Mouse (Mus musculus) hindbrain, embryonic 10.5 days (tissue): Measurements from ENCODE around the gene Cgn. TPM values are rescaled to one million over a fixed set of nuclear protein-coding genes. Genes with fewer than 3 reads are reported as not detected.
"Not testable (repeated sequence)": the region's sequence is repeated elsewhere in the genome, so short reads cannot be mapped to it uniquely, and the experiment has no call there.

Experiments
- DNase-seq: peaks from one replicate; pipeline ENCODE4 v3.0.0-alpha.2; 2017; ENCODE audit warnings: low spot score
- H3K27ac ChIP-seq: fragments of 300-500 bp; sonication (generic); 2 replicates; pipeline ENCODE4 v1.5.1; 2016; ENCODE audit warnings: mild to moderate bottlenecking, moderate library complexity
- H3K27me3 ChIP-seq: fragments of 300-500 bp; sonication (generic); 2 replicates; pipeline ENCODE4 v1.6.1; 2016; ENCODE audit warnings: mild to moderate bottlenecking; ENCODE audit not compliant: poor library complexity, insufficient read depth, severe bottlenecking
- H3K36me3 ChIP-seq: fragments of 300-500 bp; sonication (generic); 2 replicates; pipeline ENCODE4 v1.6.1; 2016; ENCODE audit warnings: mild to moderate bottlenecking, moderate library complexity
- H3K4me1 ChIP-seq: fragments of 300-500 bp; sonication (generic); replicated peaks from 2 replicates; pipeline ENCODE4 v1.6.1; 2016; ENCODE audit warnings: mild to moderate bottlenecking
- H3K4me3 ChIP-seq: fragments of 300-500 bp; sonication (generic); 2 replicates; pipeline ENCODE4 v1.5.1; 2016; ENCODE audit warnings: mild to moderate bottlenecking, moderate library complexity
- H3K9me3 ChIP-seq: fragments of 300-500 bp; sonication (generic); 2 replicates; pipeline ENCODE4 v1.6.1; 2016; ENCODE audit warnings: mild to moderate bottlenecking, moderate library complexity
- WGBS: fragments of 180-500 bp; shearing (Covaris S2); methylation state at CpG from one replicate; pipeline ENCODE4 v1.1.7; 2016; 5-methylcytosine and 5-hydroxymethylcytosine counted together
- polyA plus RNA-seq: library from polyadenylated mRNA; unstranded; fragments of >200 nt; fragmentation: Nextera tagmentation; extraction: Ambion mirVana; gene quantifications from 2 replicates; pipeline ENCODE4 v1.2.1, GENCODE M21; 2016

The Cgn gene
- polyA plus RNA-seq, 1 experiment from 2014 or later, result 5.0 TPM

DNA sequence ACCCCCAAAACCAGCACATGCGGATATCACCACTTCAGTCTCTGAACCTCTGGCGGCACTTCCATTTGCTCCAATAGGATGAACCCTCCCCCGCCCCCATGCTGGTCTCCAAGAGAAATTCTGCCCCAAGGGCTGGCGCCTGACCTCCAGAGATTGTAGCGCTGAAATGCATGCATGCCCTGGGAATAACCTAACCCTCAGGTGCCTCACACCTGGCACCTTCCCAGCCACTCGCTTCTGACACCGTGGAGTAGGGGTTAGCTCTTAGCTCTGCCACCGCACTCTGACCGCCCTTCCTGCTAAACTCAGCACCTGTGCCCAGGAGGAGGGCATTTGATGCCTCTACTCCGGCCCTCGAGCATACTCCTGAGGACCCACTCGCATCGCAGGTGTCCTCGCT lies 334 bp downstream of the Cgn start:
- H3K36me3 ChIP-seq, result no peaks in the 10 kb centered on the region
- peaks cover 42% of the 10 kb centered on the region for H3K4me1 ChIP-seq
- DNase-seq, result no peak
- peak overlapping the region; percentile 87 for H3K27ac ChIP-seq
- no peaks in the 10 kb centered on the region for H3K9me3 ChIP-seq
- peaks cover 33% of the 10 kb centered on the region for H3K27me3 ChIP-seq
- peak overlapping the region; percentile 60 for H3K4me3 ChIP-seq
- WGBS, result under 1% methylated on average over 14 of the region's 14 CpGs

DNA sequence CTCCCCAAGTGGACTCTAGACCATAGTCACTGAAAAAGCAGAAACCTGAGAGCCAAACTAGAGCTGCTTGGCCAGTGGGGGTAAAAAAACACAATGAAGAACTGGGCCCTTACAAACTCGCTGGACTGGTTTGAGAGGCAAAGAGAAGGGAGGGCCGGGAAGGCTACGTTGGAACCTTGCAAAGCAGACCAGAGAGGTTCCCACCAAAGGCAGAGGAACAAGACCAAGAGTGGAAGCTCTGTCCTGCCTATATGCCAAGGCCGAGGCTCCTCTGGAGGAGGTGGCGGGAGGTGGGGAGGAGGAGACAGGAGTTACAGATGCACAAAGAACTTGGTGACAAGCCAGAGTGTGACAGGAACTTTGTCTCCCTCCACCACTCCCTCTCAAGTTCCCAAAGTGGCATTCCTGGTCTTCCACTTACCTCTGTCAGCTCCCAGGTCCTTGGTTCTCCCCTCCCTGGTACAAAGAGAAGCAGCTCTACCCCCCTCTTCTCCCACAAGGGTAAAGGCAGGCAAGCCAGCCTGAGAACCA lies 2.1 kb downstream of the Cgn start:
- Histone ChIP-seq H3K4me1 (peaks cover 42% of the 10 kb centered on the region), H3K4me3 (no peak overlapping the region), H3K27me3 (peaks cover 33% of the 10 kb centered on the region), H3K27ac (peak overlapping the region; percentile 29; the same call in 1 of the 2 replicates), H3K9me3 (no peaks in the 10 kb centered on the region), H3K36me3 (no peaks in the 10 kb centered on the region)
- WGBS, result 34% methylated on average over 5 of the region's 5 CpGs
- no peak for DNase-seq

DNA sequence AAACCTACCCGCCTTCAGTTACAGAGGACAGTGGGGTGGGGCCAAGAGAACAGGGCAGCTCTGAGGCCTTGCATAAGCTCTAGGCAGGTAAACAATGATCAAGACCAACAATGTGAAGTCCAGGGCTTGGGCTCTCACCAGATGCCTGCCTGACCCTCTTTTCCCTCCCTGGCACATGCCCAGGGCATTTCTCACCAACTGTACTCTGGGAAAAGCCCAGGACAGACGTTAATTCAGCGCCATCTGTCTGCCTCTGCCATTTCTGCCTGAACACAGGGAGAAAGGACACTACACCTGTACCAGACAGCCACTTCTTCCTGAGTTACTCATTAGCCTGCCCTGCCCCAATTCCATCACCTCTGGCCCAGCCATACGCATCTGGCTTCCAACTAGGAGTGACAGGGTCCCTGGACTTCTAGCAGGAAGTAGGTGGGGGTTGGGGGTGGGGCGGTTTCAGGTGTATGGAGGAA lies 2.8 kb downstream of the Cgn start:
- 61% methylated on average over 5 of the region's 5 CpGs for WGBS
- H3K4me3 ChIP-seq, result no peak overlapping the region
- no peak overlapping the region for H3K27ac ChIP-seq
- peaks cover 42% of the 10 kb centered on the region for H3K4me1 ChIP-seq
- peaks cover 33% of the 10 kb centered on the region for H3K27me3 ChIP-seq
- H3K9me3 ChIP-seq, result no peaks in the 10 kb centered on the region
- no peaks in the 10 kb centered on the region for H3K36me3 ChIP-seq
- DNase-seq, result no peak

DNA sequence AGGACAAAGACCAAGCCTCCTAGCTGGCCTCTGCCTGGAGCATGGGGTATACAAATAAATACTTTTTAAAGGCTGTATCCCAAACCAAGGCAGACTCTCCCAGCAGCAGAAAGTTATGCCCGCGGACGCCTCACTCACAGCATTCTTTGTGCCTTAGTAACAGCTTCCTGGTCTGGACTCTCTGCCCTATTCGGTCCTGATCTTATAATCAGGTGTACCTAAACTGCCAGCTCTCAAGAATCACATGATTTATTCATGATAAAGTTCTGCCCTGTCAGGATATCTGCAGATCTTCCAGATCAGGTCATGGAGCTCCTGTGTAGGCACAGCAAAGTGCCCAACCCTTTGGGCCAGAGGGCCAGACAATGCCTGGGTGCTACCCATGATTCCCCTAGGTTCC lies 3.4 kb downstream of the Cgn start:
- no peaks in the 10 kb centered on the region for H3K9me3 ChIP-seq
- peaks cover 29% of the 10 kb centered on the region for H3K27me3 ChIP-seq
- H3K36me3 ChIP-seq, result no peaks in the 10 kb centered on the region
- H3K4me1 ChIP-seq, result peaks cover 42% of the 10 kb centered on the region
- H3K27ac ChIP-seq, result no peak overlapping the region
- 75% methylated on average over 4 of the region's 4 CpGs for WGBS
- no peak overlapping the region for H3K4me3 ChIP-seq
- no peak for DNase-seq

DNA sequence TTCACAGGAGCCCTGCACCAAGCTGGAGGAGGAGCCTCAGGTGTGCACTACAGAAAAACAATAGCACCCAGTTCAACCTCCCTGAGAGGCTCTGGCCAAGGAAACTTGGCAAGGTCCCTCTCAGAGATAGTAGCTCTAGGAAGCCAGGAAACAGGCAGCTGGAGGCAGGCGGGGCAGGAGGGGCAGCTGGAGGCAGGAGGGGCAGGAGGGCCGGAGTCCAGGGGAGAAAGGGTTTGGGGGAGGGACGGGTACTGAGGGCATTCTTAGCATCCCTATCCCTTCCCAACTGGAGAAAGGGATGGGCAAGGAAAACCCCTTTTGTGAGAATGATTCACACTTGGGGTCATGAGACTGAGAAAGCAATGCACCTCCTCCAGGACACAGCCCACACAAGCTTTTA lies 4.9 kb downstream of the Cgn start:
- no peak overlapping the region for H3K4me3 ChIP-seq
- H3K36me3 ChIP-seq, result no peaks in the 10 kb centered on the region
- peaks cover 33% of the 10 kb centered on the region for H3K4me1 ChIP-seq
- 0 out of 2 replicates have a peak overlapping the region, but pooled peaks have one; percentile 23 for H3K27ac ChIP-seq
- no peak for DNase-seq
- H3K9me3 ChIP-seq, result no peaks in the 10 kb centered on the region
- WGBS, result 20% methylated on average over 3 of the region's 3 CpGs
- peaks cover 21% of the 10 kb centered on the region for H3K27me3 ChIP-seq

DNA sequence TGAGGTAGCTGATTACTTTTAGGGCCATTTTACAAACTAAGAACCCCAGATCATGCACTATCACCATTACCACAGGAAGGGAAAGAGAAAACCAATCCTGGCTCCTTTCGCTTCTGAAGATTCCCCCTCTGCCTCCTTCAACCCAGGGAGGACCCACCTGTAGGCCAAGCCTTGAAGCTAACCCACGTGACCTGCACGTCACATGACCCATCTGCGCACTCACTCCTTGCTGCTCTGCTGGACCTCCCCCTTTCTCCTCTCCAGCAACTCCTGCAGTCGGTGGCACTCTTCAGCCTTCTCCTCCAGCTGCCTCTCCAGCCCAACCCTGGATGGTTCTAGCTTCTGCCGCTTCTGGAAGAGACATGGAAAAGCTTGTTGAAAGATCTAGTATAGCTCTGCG lies 10.4 kb downstream of the Cgn start:
- H3K27me3 ChIP-seq, result no peaks in the 10 kb centered on the region
- no peak overlapping the region for H3K4me3 ChIP-seq
- no peaks in the 10 kb centered on the region for H3K4me1 ChIP-seq
- peaks cover 10% of the 10 kb centered on the region for H3K36me3 ChIP-seq
- H3K27ac ChIP-seq, result no peak overlapping the region
- no peaks in the 10 kb centered on the region for H3K9me3 ChIP-seq
- 86% methylated on average over 7 of the region's 7 CpGs for WGBS
- DNase-seq, result no peak

DNA sequence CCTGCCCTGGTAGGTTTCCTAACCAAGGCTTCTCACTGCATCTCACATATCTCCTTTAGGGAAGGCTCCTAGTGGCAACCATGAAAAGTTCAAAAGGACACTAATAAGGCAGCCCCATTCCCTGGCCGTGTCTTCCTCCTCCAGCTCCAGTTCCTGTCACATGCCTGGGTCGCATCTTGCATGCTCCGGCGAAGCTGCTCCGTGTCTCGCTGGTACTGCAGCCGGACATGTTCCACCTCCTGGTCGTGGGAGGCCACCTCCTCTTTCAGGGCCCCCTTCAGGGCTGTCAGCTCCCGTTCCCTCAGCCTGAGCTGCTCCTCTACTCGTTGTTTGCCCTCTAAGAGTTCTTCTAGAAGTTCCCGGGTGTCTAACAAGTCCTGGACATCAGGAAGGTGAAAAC lies 12.3 kb downstream of the Cgn start:
- H3K27ac ChIP-seq, result no peak overlapping the region
- H3K9me3 ChIP-seq, result no peaks in the 10 kb centered on the region
- no peak for DNase-seq
- H3K27me3 ChIP-seq, result no peaks in the 10 kb centered on the region
- H3K36me3 ChIP-seq, result peaks cover 10% of the 10 kb centered on the region
- no peak overlapping the region for H3K4me3 ChIP-seq
- 82% methylated on average over 11 of the region's 11 CpGs for WGBS
- H3K4me1 ChIP-seq, result no peaks in the 10 kb centered on the region

DNA sequence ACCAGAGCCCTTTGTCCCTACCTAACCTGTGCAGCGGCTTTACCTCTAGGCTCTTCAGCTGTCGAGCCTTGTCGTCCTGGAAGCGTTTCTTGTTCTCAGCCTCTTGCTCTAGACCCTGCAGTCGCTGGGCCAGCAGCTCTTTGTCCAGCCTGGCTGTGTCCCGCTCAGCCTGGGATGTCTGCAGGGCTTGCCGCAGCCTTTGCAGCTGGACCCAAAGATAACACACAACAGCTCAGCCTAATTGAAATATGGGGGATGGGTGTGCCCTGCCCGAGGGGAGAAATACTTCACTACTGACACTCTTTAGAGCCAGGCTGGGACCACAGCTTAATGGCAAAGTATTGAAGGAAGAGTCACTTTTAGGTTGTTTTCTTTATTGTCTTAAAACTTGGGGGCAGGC lies 20.8 kb downstream of the Cgn start:
- not testable (repeated sequence) for H3K36me3 ChIP-seq, H3K9me3 ChIP-seq, H3K4me3 ChIP-seq, DNase-seq, H3K4me1 ChIP-seq, H3K27me3 ChIP-seq, H3K27ac ChIP-seq
- WGBS, result 78% methylated on average over 8 of the region's 8 CpGs

DNA sequence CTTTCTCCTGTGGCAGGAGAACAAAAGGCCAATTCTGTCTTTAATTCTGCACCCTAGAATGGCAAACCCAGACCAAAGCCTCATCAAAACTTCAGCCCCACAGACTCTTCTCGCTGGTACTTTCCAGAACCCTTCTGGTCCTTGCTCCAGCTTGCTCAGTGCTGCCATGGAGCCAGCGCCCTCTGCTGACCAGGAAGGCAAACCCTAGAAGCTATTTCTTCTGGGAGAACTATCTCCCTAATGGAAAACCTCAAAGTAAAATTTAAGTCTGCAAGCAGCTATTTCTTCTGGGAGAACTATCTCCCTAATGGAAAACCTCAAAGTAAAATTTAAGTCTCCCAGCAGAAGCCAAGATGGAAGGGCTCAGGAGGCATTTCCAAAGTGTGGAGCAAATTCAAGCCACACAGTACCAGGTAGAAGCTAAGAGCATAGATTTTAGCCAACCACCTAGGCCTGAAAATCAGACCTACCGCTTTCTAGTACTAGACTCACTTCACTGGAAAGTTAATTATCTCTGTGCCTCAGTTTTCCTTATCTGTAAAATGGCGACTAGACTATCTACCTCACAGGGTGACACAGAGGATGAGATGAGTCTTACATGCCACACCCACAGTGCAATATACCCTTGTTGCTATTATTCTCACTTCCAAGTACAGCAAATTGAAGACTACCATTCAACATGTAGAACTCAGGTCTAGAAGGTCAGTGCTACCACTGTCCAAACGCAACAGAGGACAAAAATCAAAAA lies 21.6 kb downstream of the Cgn start:
- H3K27ac ChIP-seq, H3K27me3 ChIP-seq, H3K36me3 ChIP-seq, DNase-seq, H3K4me3 ChIP-seq, H3K4me1 ChIP-seq, H3K9me3 ChIP-seq: not testable (repeated sequence)
- 70% methylated on average over 5 of the region's 5 CpGs for WGBS

DNA sequence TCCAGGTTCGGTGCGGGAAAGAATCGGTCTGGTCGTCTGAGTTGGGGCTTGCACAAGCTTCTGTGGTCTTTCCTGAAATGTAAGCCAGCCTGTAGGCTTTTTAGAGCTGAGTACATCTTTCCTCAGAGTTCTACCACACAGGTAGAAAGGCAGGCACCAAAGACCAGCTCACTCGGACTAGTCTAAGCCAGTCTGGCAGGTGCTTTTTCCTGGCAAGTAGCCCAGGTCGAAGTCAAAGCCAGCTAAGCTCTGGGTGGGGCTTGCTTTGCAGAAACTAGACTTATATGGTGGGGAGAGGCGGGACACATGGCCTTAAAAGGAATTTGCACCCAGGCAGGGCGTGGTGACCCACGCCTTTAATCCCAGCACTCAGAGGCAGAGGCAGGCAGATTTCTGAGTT lies 27.9 kb downstream of the Cgn start:
- H3K36me3 ChIP-seq, result not testable (repeated sequence)

DNA sequence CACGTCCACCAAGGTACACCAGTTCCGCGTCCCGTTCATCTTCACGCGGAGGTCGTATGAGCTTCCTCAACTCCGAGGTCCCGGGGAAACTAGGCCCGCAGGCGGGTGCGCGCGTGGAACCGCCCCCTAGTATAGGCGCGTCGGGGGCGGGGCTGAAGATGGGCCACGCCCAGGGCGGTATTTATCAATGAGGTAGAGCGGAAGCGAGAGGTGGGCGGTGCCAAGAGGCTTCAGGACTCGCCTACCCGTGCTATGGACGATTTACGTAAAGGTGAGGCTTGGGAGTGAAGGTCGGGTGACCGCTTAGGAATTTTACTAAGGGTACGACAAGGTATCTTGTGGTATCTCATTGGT lies 28.3 kb downstream of the Cgn start:
- H3K27ac ChIP-seq, result not testable (repeated sequence)

More for the DNA sequence above, 27.9 kb downstream of the Cgn start:
- H3K27ac ChIP-seq, DNase-seq, H3K9me3 ChIP-seq, H3K4me1 ChIP-seq, H3K4me3 ChIP-seq: not testable (repeated sequence)
- H3K27me3 ChIP-seq, result peaks cover 12% of the 10 kb centered on the region
- WGBS, result 51% methylated on average over 4 of the region's 9 CpGs

DNA sequence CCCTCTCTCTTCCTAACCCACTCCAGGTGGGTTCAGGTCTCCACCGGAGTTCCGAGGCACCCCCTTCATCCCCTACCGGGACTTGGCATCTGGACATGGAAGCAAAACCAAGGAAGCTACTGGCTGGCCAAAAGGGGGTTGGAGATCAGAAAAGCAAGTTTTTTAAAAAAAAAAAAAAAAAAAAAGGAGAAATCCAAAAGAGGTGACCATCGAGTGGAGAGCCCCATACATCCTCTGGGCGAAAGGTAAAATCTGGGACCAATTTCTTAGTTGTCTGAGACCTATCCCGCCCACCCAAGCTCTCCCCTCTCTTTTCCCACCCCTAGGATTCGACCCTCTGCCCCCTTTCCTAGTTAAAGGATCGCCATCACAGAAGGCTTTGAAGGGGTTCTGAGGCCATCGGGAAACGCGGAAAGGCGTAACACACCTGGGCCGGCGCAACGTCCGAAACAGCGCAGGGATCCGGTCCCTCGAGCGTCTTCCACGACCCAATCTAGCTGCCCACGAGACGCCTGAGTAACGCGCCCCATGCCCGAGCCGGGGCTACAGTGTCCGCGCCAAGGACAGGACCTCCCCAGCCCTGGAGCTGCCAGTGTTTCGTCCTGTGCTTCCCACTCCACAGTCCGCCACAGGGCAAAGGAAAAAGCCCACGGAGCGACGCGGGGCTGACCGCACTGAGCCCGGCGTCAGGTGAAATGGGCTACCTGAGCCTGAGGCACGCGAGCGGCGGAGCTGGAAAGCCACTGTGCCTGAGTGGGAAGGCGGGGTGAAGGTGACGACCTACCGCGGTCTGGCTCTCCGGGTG lies 28.8 kb downstream of the Cgn start:
- 3% methylated on average over 27 of the region's 47 CpGs for WGBS
- not testable (repeated sequence) for H3K27ac ChIP-seq, DNase-seq

More for the DNA sequence above, 28.3 kb downstream of the Cgn start:
- H3K36me3 ChIP-seq, H3K4me1 ChIP-seq, H3K9me3 ChIP-seq, DNase-seq: not testable (repeated sequence)
- under 1% methylated on average over 22 of the region's 31 CpGs for WGBS
- Histone ChIP-seq H3K27me3 (peaks cover 12% of the 10 kb centered on the region), H3K4me3 (peak overlapping the region; percentile 45)

DNA sequence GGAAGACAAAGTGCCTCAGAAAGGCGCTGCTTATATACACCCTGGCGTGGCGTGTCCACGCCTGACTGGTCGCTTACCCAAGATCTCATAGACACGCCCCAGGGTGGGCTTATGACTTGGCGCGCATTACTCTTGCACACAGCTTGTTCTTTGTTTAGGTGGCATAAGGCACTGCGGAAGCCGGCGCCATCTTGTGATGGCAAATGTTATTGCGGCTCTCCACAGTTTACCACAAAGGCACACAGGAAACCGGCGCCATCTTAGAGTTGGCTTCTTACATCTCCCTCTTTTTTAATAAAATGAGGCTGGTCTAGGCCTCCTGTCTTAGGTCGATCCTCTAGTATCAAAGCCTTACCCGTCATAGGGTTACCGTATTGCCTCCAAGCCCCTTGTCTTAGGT lies 40.6 kb downstream of the Cgn start:
- peaks cover 5% of the 10 kb centered on the region; the same call in 1 of the 2 replicates for H3K9me3 ChIP-seq
- WGBS, result 93% methylated on average over 17 of the region's 17 CpGs
- no peak overlapping the region for H3K4me3 ChIP-seq
- no peaks in the 10 kb centered on the region for H3K4me1 ChIP-seq
- H3K27ac ChIP-seq, result no peak overlapping the region
- no peaks in the 10 kb centered on the region for H3K36me3 ChIP-seq
- H3K27me3 ChIP-seq, result no peaks in the 10 kb centered on the region
- no peak for DNase-seq

More for the DNA sequence above, 28.8 kb downstream of the Cgn start:
- not testable (repeated sequence) for H3K9me3 ChIP-seq, H3K36me3 ChIP-seq, H3K4me1 ChIP-seq
- Histone ChIP-seq H3K27me3 (peaks cover 12% of the 10 kb centered on the region), H3K4me3 (peak overlapping the region; percentile 51)
